Mouse (Mus musculus) frontal cortex, adult 2 months (tissue): Measurements from ENCODE around the gene Slc16a8. TPM values are rescaled to one million over a fixed set of nuclear protein-coding genes. Genes with fewer than 3 reads are reported as not detected.

Experiments used
- DNase-seq, 2 experiments: peaks; one replicate each; pipeline ENCODE4 v3.0.0; 2022; ENCODE audit warnings: low spot score in 1 of 2; ENCODE audit errors: extremely low spot score in 1 of 2
- polyA plus RNA-seq: library from polyadenylated mRNA; depleted of rRNA; stranded (reverse); fragments of >200 nt; gene quantifications from 2 replicates; pipeline ENCODE4 v1.2.3, GENCODE M21; 2012; rRNA removed

Slc16a8 gene
- 0.06 TPM in 1 of 2 replicates, not detected in the other for polyA plus RNA-seq

DNA sequence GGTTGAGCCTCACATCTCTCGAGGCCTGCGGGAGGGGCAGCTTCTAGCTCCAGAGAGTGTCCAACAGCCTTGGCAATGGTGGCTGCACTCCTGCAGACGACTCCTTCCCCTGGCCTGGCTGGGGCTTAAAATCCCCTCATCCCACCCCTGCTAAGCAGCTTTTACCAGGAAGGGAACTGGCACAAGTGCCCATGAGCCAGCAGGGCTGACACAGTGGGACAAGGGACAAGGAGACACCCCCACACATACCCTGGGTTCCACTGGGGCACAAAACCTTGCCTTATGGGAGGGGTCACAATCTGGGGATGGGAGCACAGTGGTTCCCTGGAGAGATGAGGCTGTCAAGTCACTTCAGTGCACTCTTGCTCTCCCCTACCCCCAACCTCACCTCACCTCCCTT lies at the start of gene Slc16a8:
Slc16a8 (minus strand) TSS at position 101 of the 400 bp plus-strand sequence.
- no peak for DNase-seq

DNA sequence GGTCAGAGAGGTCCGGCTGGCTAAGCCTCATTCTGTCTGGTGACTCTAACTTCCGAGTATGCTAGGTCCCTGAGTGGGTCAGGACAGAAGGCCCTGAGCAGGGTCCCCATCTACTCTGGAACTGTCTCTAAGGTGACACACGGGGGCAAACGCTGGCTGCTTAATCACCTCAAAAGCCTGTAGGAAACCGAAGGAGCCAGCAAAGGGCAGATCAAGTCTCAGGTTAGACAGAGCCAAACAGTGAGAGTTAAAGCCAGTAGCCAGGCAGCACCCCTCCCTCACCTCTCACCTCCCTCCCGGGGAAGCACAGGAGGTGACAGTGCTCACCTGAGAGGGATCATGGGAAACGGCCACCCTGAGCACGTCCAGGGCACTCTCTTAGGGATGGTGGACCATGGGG lies 49.2 kb upstream of the Slc16a8 start:
- peak in 1 of 2 experiments; percentile 19 for DNase-seq

DNA sequence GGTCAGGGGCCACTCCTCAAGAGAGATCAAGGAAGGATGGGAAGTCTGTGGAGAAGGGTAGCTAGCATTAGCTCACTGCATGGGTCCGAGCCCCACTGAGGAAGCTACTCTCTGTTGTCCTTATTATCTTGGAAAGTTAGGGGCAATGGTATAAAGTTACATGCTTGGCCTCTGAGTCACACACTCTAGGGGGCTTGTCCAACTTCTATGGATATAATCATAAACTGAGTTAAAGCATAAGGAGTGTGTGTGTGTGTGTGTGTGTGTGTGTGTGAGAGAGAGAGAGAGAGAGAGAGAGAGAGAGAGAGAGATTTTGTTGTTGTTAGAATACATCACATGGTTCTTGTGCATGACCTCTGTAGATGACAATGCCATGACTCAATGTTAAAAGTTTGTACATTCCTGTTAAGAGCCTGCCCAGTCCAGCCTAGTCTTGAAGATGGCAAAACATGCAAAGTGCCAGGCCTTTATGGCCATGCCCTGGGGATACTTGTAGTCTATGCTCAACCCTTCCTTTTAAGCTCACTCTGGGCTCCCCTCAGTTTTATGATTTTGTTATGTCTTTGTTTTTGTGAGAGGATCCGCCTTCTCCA lies 45.1 kb upstream of the Slc16a8 start:
- DNase-seq, result no peak

DNA sequence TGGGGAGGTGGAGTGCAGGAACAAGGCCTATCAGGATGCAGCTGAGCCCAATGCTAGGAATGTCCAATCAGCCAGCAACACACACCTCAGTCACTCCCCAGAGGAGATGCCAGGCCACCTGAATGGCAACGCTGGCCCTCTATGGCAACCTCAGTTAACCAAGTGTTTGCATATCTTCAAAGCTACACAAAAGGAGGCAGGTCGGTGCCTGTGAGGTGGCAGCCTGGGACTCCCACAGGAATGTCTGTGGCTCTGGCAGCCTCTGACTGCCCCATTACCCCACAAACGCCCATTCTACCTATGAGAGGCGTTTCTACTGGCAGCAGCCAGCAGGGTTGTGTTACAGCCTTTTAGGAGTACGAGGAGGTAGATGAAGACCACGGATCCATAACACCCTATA lies 44.0 kb upstream of the Slc16a8 start:
- no peak for DNase-seq

DNA sequence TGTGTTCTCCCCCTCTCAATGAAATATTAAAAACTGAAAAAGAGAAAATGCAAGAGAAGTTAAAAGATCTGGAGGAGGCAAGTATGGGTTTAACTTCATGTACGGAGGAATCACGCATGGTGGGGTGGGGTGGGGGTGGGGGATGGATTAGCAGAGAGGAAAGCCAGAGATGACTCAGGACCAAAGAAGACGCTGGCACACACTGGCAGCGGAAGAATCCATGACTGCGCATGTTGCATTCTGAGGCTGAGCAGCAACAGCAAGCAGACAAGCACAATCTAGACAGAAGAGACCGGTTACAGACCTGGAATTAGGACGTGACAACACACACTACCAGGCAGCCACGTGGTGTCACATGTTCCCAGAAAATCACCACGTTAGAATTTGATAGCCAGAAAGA lies 38.2 kb upstream of the Slc16a8 start:
- DNase-seq, result peak in 1 of 2 experiments; percentile 23

DNA sequence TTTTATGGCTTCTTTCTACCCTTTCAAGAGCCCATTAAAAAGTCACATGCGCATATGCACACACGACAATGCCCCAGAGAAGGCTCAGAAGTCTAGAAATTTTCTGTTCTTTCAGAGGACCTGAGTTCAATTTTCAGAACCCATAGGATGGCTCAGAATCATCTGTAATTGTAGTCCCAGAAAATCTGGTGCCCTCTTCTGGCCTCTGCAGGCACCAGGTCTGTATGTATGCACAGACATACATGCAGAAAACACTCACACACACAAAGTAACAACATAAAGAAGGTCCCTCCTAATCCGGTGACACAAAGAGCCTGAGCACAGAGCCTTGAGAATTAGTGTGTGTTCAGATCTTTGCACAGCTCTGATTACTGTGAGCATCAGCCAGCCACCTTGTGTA lies 35.8 kb upstream of the Slc16a8 start:
- DNase-seq, result no peak

DNA sequence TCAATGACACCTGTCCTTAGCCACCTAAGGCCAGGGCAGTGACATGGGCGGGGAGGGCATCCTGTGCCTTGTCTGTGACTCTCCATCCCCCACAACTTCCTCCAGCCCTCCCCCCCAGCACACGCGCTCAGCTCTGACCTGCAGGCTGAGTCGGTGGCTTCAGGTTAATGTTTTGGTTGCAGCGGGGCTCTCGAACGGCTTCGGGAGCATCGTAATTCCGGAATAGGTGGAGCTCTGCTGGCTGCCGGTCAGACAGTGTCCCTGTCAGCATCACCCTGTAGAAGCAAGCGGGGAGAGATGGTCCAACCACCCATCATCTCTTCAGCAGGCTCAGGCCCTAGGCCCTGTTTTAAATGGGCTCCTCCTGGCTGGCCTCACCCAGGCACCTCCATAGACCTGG lies 34.9 kb upstream of the Slc16a8 start:
- DNase-seq, result no peak

DNA sequence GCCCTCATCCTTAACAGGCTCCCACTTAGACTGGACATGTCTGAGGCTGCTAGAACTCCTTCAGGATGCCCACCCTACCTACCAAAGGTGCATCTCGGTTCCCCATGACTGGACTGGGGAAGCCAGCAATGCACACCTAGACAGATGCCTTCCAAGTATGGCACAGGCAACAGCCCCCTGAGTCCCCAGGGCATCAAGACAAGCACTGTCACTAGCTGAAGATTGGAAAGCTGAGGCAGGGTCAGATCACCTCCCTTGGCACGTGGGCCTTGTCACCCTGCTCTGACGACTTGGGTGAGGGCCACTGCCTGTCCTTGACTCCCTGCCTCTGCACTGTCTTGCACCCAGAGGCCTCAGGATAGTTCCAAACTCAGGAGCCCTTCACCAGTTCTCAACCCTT lies 33.8 kb upstream of the Slc16a8 start:
- no peak for DNase-seq

DNA sequence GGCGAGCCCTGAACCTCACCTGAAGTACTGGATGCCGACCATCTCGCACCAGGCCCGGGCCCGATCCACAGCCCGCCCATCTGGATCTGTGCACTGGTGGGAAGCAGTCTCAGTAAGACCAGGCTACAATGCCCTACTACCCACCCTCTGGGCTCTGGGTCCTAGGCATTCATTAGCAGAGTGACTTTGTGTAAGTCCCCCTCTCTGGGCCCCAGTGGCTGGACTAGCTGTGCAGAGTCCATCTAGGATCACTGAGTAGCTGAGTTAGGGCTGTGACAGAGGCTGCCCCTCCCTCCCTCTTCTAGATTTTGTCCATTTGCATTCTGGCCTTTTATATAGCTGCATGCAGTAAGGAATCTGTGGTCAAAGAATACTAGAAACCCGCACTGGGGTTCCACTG lies 32.5 kb upstream of the Slc16a8 start:
- DNase-seq, result no peak

DNA sequence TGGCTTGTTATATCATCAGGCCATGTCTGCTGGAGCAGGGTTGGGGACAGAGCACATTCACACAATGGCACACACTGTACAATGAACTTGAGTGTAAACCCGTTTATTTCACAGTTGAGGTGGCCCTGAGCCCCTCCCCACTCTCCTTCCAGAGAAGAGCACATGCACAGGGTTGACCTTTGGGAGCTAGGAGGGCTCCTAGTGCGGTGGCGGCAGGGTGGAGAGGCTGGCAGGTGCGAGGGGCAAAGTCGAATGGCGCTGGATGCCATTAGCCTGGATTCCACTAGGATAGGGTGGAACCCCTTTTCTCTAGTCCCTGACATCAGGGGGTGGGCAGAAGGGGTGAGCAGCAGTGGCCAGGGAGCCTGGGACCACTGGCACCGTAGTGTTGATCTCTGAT lies 31.6 kb upstream of the Slc16a8 start:
- no peak for DNase-seq

DNA sequence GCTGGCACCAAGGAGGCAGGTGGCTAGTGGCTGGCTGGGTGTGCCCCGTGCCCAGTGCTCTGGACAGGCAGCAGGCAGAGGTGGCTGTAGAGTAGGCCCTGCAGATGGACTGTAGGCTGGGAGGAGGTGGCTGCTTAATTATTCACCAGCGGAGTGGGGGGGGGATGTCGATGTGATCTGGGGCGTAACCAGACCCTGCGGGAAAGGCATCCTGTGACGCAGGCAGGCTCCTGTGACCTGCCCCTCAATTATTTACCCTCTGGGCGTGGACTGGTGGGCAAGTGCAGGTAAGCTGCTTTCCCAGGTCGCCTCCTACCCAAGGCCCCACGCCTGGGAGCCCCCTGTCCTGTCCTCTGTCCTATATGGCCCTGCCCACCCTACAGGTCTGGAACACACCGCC lies 30.8 kb upstream of the Slc16a8 start, which contains the start of gene Baiap2l2:
Baiap2l2 (minus strand) TSS at position 139 of the 400 bp plus-strand sequence.
- DNase-seq, result no peak

DNA sequence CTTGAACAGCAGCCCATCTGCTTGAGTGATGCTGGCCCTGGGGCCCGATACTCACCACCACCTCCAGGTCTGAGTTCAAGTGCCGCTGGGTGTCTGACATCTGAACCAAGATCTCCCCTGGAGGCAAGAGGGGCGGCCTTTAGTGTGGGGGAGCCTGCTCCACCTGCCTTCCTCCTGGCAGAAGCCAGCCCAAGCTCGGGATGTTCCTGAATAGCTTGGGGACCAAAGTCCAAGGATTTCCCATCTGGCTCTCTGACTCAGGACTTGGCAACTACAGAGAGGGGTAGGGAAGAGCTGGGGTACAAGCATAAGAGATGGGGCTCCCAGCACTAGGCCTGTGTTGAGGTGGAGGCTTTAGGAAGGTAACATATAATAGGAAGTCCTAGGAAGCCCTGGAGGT lies 28.8 kb upstream of the Slc16a8 start:
- DNase-seq, result no peak

DNA sequence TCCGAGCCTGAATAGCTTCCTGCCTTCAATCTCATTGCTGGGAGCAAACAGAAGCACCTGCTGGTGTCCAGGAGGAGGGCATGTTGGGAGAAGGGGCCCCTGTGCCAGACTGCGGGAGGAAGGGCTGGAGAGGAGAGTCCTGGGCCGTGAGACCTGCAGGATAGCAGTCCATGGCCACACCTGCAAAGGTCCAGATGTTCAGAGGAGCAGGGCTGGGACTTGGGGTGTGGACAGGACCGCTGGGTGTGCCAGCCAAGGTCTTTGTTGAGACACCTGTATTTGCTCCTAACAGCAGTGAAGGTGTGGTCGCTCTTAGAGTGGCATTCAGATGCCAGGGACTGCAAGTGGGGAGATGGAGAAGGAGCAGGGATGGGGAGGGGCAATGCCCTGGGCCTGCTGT lies 27.9 kb upstream of the Slc16a8 start:
- no peak for DNase-seq

DNA sequence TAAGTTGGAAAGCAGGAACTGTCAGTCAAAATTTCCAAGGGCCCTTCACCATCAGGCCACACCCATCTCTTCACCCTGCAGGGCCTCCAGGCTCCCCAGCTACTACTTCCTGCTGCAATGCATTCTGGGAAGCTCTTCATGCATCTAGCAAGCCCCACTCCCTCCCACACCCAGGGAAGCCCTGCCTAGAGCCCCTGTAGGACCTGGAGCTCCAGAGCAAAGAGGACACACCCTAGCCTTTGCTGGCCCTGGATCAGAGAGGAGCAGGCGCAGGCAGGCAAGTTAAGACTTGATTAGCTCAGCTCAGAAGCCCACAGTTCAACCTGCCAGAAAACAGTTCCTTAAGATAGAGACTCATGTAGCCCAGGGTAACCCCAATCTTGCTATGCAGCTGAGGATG lies 26.8 kb upstream of the Slc16a8 start:
- no peak for DNase-seq

DNA sequence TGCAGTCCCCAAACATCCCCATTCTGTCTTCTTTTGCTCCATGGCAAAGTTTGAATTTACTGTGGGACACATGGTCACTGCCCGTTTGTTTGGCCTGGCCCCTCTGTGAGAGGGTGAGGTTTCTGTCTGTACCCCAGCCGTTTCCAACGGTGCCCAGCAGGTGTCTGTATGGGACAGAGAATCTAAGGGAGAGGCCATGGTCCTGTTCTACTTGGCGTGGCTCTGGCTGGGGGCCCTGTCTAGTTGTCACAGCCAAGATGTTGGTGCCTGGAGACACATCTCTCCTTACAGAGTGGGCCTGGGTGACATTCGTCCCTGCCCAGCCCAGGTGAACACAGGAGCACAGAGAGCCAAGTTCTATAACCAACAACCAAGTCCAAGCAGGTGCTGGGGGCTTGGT lies 26.3 kb upstream of the Slc16a8 start:
- DNase-seq, result no peak

DNA sequence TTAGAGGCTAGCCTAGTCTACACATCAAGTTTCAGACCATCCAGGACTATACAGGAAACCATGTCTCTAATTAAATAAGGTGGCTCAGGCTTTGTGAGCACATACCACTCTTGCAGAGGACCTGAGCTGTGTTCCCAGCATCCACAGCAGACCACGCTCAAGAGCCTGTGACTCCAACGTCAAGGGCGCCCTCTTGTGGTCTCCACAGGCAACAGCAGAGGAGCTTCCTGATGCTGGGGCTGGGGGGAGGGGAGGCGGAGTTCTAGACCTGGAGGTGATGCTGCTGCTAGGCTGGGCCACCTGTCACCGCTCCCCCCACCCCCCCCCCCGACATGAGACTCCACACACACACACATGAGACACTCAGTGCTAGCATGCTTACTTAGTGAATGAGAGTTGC lies 25.6 kb upstream of the Slc16a8 start:
- DNase-seq, result no peak

DNA sequence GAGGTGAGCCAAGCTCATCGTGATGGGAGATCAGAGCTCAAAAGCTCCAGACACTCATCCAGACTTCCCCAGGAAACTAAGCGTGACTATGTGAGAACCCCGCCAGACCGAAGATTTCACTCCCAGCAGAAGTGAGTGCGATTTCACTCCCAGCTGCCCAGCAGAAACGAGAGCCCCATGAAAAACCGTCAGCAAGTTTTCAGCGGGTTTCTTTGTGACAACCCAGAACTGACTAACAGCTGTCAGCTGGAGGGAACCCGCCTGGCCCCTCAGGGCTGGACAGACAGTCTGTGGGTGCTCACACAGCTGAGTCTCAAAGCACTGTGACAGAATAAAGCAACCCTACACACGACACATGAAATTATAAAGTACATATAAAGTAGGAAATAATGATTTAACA lies 23.2 kb upstream of the Slc16a8 start:
- no peak for DNase-seq

DNA sequence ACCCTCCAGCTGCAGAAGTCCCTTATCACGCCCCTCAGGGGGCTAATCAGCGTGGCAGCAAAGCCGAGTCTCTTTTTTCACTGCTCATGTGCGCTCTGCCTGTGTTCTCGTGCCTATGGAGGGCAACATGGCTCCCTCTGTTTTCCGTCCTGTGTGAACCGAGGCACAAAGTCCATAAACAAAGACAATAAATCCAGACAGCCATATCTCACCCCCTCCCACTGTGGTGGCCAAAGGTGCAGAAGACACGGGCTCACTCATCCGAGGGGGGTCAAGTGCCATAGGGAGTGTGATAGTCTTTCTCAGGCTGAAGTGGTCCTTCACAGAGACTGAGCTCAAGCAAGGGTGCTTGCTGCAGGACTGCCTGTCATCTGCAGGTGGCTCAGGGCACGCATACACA lies 18.5 kb upstream of the Slc16a8 start:
- DNase-seq, result no peak

DNA sequence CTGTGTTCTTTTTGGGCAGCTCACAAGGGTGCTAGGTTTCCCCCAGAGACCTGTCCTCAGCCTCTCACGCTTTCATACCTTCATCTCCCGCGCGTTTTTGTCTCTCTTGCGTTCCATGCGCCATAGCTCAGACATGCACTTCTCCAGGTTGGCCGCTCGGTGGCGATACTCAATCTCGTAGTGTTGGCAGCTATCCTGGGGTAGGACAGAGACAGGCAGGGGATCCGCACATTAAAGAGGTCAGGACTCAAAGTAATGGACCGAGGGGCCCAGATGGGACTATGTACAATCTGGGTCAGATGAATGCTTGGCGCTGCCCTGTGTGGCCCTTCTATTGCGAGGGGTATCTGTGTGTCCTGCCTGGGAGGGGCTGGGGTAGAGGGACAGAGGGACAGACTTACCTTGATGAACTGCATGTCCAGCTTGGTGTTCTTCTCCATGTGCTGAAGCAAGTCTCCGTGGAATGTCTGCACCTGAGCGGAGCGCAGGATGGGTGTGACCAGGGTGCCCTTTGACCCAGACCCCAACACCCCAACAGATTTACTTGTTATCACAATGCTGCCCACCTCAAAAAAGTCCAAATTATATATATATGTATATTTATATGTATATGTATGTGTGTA lies 16.7 kb upstream of the Slc16a8 start:
- DNase-seq, result peak in 1 of 2 experiments; percentile 38

DNA sequence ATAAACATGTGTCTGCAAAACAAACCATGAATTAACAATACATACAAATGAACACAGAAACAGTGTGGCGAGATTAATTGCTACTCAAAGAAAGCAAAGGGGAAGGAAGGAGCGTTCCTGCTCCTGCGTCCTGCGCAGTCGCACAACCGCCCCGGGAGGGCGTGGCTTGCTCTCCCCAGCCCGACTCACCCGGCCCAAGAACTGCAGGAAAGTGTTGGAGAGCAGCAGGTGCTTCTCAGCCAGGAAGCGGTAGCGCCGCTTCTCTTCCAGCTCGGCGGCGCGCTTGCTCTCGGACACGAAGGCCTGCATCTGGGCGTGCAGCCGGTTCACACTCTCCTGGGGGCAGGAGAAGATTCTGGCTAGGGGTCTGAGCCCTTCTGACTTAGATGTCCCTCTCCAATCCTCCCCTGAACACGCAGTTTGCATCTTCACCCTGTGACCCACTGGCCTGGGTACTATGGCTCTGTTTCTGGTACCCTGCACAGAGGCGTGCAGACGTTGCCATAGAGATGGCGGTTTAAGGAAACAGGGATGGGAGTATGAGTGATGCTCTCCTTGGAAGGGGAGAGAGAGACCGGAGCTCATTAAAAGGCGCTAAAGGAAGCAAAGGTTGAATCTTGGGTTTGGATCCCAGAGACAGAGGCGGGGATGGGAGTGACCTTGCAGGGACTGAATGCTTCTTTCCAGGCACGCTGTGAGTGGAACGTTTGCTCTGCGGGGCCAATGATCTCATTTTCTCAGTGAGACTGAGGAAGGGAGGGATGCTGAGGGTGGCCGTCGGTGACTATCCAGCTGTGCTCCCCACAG lies 16.0 kb upstream of the Slc16a8 start:
- DNase-seq, result peak in 1 of 2 experiments; percentile 59

DNA sequence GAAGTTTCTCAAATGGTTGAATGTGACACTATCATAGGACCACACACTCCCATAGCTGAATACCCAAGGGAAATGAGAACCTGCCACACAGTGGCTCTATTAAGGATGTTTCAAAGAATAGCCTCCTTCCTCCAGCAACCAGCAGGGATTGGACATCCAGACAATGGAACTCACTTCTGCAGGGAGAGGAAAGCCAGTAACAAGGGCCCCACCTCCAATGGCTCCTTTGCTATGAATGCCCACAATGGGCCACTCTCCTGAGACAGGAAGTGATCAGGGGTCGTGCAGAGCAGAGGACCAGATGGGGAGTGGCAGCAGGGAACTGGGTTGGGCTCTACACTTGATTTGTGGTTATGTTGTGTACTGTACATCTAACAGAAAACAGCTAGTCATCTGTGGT lies 14.0 kb upstream of the Slc16a8 start:
- no peak for DNase-seq

DNA sequence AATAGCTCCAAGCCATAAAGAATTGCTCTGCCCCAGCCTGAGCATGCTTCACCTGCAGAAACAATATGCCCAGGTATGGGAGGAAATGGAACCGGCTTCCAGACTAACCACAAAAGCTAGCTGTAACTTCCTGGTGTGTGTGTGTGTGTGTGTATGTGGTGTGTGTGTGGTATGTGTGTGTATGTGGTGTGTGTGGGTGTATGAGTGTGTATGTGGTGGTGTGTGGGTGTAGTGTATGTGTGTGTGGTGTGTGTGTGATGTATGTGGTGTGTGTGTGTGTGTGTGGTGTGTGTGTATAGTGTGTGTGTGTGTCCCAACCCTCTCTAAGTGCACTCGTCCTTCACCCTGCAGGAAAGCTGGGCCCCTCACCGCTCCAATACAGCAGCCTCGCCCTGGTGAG lies 10.8 kb upstream of the Slc16a8 start:
- DNase-seq, result no peak
